Comparison of ENCODE assay signal across 7 mouse cellular contexts in genomic region chr6:94681446-94682269, GRCm38 (mm10). TPM values are rescaled to one million over a fixed set of nuclear protein-coding genes. Genes with fewer than 3 reads are reported as not detected.
A peak's percentile ranks its signal among the peaks of the same experiment; 100 is the strongest.
DNase-seq lines count a peak whose midpoint lies in the region; ATAC-seq lines count a peak whose summit lies in the region.

No protein-coding gene starts in this region.

- H3K9ac ChIP-seq in midbrain, embryonic 15.5 days = no peak overlapping the region
- no peak overlapping the region for H3K9ac ChIP-seq in midbrain, embryonic 14.5 days (replicated peaks; ENCODE audit: low read length)

- H3K27ac ChIP-seq in midbrain, embryonic 15.5 days = peak overlapping the region; percentile 6; the same call in 1 of the 2 replicates
- H3K27ac ChIP-seq in midbrain, embryonic 14.5 days (replicated peaks; ENCODE audit: low read depth, low read length) = no peak overlapping the region; the same call in 1 of the 2 replicates
- peak overlapping the region; percentile 53 for H3K27ac ChIP-seq in limb, embryonic 10.5 days

- no peak for ATAC-seq in midbrain, embryonic 15.5 days (replicated peaks)
- ATAC-seq in midbrain, embryonic 14.5 days (ENCODE audit: low FRiP score, low TSS enrichment) = no peak; the same call in 1 of the 2 replicates
- peak; percentile 76 for ATAC-seq in common myeloid progenitor, adult 5-6 weeks (replicated peaks; ENCODE audit: low read depth, poor library complexity, severe bottlenecking)

- no peak for DNase-seq in midbrain, embryonic 14.5 days
- no peak for DNase-seq in limb, embryonic 10.5 days (ENCODE audit: low spot score)
- peak; percentile 51 for DNase-seq in thymus, postnatal 25 days
- no peak for DNase-seq in left cerebral cortex, adult 8-10 months (ENCODE audit: low spot score in 2 of 2)
- DNase-seq in right cerebral cortex, postnatal 25 days = no peak

- no peaks in the 10 kb centered on the region for H3K36me3 ChIP-seq in midbrain, embryonic 15.5 days (replicated peaks)
- H3K36me3 ChIP-seq in midbrain, embryonic 14.5 days (ENCODE audit: control insufficient read depth, insufficient read depth, low read length) = no peaks in the 10 kb centered on the region
- H3K36me3 ChIP-seq in limb, embryonic 10.5 days = no peaks in the 10 kb centered on the region

- 51% methylated on average over 15 of the region's 15 CpGs for WGBS in midbrain, embryonic 15.5 days
- 51% methylated on average over 15 of the region's 15 CpGs for WGBS in midbrain, embryonic 14.5 days
- WGBS in limb, embryonic 10.5 days = 37% methylated on average over 15 of the region's 15 CpGs

- peak overlapping the region; percentile 5; the same call in 1 of the 2 replicates for H3K4me2 ChIP-seq in midbrain, embryonic 15.5 days
- H3K4me2 ChIP-seq in midbrain, embryonic 14.5 days (ENCODE audit: low read length) = no peak overlapping the region

- no peaks in the 10 kb centered on the region for H3K27me3 ChIP-seq in midbrain, embryonic 15.5 days (replicated peaks)
- no peaks in the 10 kb centered on the region for H3K27me3 ChIP-seq in midbrain, embryonic 14.5 days (ENCODE audit: control insufficient read depth, insufficient read depth, low read length)
- peaks cover 32% of the 10 kb centered on the region for H3K27me3 ChIP-seq in limb, embryonic 10.5 days (ENCODE audit: low read depth, poor library complexity, severe bottlenecking)

- H3K9me3 ChIP-seq in midbrain, embryonic 15.5 days = no peaks in the 10 kb centered on the region
- H3K9me3 ChIP-seq in midbrain, embryonic 14.5 days (ENCODE audit: control insufficient read depth, low read length) = no peaks in the 10 kb centered on the region
- no peaks in the 10 kb centered on the region for H3K9me3 ChIP-seq in limb, embryonic 10.5 days (replicated peaks)

- H3K4me3 ChIP-seq in midbrain, embryonic 15.5 days = no peak overlapping the region
- H3K4me3 ChIP-seq in midbrain, embryonic 14.5 days (replicated peaks; ENCODE audit: low read depth, low read length) = no peak overlapping the region
- 0 out of 2 replicates have a peak overlapping the region, but pooled peaks have one; percentile 5 for H3K4me3 ChIP-seq in limb, embryonic 10.5 days

- peaks cover 44% of the 10 kb centered on the region for H3K4me1 ChIP-seq in midbrain, embryonic 15.5 days
- H3K4me1 ChIP-seq in midbrain, embryonic 14.5 days (ENCODE audit: control insufficient read depth, insufficient read depth, low read length) = peaks cover 18% of the 10 kb centered on the region
- H3K4me1 ChIP-seq in limb, embryonic 10.5 days = peaks cover 89% of the 10 kb centered on the region

RNA-seq across cellular contexts. Expression of gene Lrig1, which starts 18.3 kb away (rescaled TPM):
- polyA plus RNA-seq in midbrain, embryonic 15.5 days (2015; fragmentation: Nextera tagmentation; extraction: Ambion mirVana) = 16.0 and 18.7 TPM in 2 replicates
- 17.1 and 18.7 TPM in 2 replicates for polyA plus RNA-seq in midbrain, embryonic 14.5 days (2014; fragmentation: Nextera tagmentation; extraction: Ambion mirVana)
- 1.1 and 3.8 TPM in 2 replicates for total RNA-seq in common myeloid progenitor, adult 5-6 weeks (2017)
- 13.7 and 15.7 TPM in 2 replicates for polyA plus RNA-seq in limb, embryonic 10.5 days (2016; fragmentation: Nextera tagmentation; extraction: Ambion mirVana)
- total RNA-seq in left cerebral cortex, adult 8-10 months (2022) = 10 to 100 TPM; 28.5 to 38.8 (median 33.4) TPM
